Mouse (Mus musculus): ENCODE results near the gene E030018B13Rik. TPM values are rescaled to one million over a fixed set of nuclear protein-coding genes. Genes with fewer than 3 reads are reported as not detected.

The E030018B13Rik gene
- total and polyA plus RNA-seq, 3 experiments: 0.07 TPM; not detected in 2

GRCm38 (mm10) chr7:63913724-63914692, 2.6 kb upstream of the E030018B13Rik start:
- peaks cover 0 to 43% of the 10 kb centered on the region in 2 experiments; a peak in 2 of 4 replicates for H3K36me3 ChIP-seq (ENCODE audit: control insufficient read depth in 1 of 2, insufficient read depth in 2 of 2, low read length in 2 of 2)
- TF ChIP-seq JUND (IDR thresholded peaks at IDR 0.05; ENCODE audit: low read depth, low read length) (no peak), CHD1 (IDR thresholded peaks at IDR 0.05; ENCODE audit: low read depth, low read length) (no peak), TCF12 (IDR thresholded peaks at IDR 0.05; ENCODE audit: low read depth, low read length) (no peak), CHD2 (IDR thresholded peaks at IDR 0.05; ENCODE audit: low read length) (no peak), POLR2AphosphoS5 (IDR thresholded peaks at IDR 0.05; ENCODE audit: borderline replicate concordance, low read depth, low read length) (no peak), TBP (IDR thresholded peaks at IDR 0.05; ENCODE audit: low read depth, low read length) (no peak), RCOR1 (IDR thresholded peaks at IDR 0.05; ENCODE audit: low read depth, low read length) (no peak), BHLHE40 (IDR thresholded peaks at IDR 0.05; ENCODE audit: borderline replicate concordance, low read depth, low read length) (no peak), ZC3H11A (IDR thresholded peaks at IDR 0.05; ENCODE audit: low read depth, low read length) (no peak), USF2 (IDR thresholded peaks at IDR 0.05; ENCODE audit: borderline replicate concordance in 1 of 2, insufficient read depth in 1 of 2, low read depth in 1 of 2, low read length in 2 of 2) (no peak), EP300 (IDR thresholded peaks at IDR 0.05; ENCODE audit: low read depth in 1 of 2, low read length in 2 of 2) (no peak), MYB (IDR thresholded peaks at IDR 0.05; ENCODE audit: low read depth, low read length) (no peak)
- H3K79me2 ChIP-seq (ENCODE audit: control insufficient read depth, insufficient read depth, low read length, poor library complexity): peaks cover 32% of the 10 kb centered on the region
- H3K4me3 ChIP-seq (ENCODE audit: control insufficient read depth in 1 of 2, insufficient read depth in 1 of 2, low read depth in 2 of 2, low read length in 2 of 2): no peak overlapping the region
- no peaks in the 10 kb centered on the region for H3K9me3 ChIP-seq (replicated peaks; ENCODE audit: insufficient read depth, low read length)
- DNase-seq (ENCODE audit: low read depth, low spot score): no peak
- no peak overlapping the region for H3K9ac ChIP-seq (ENCODE audit: control insufficient read depth, low read depth, low read length, poor library complexity, severe bottlenecking)
- no peaks in the 10 kb centered on the region for H3K27me3 ChIP-seq (ENCODE audit: control insufficient read depth in 1 of 2, insufficient read depth in 2 of 2, low read length in 2 of 2)
- peaks cover 20 to 58% of the 10 kb centered on the region in 2 experiments for H3K4me1 ChIP-seq (ENCODE audit: control insufficient read depth in 1 of 2, insufficient read depth in 2 of 2, low read length in 2 of 2)
- no peak overlapping the region for H3K27ac ChIP-seq (ENCODE audit: control insufficient read depth, low read depth, low read length)

- peaks cover 33% of the 10 kb centered on the region for H3K79me2 ChIP-seq (ENCODE audit: control insufficient read depth, insufficient read depth, low read length, poor library complexity)
- H3K4me3 ChIP-seq (ENCODE audit: control insufficient read depth in 1 of 2, insufficient read depth in 1 of 2, low read depth in 2 of 2, low read length in 2 of 2): no peak overlapping the region
- no peaks in the 10 kb centered on the region for H3K27me3 ChIP-seq (ENCODE audit: control insufficient read depth in 1 of 2, insufficient read depth in 2 of 2, low read length in 2 of 2)
- peaks cover 20 to 57% of the 10 kb centered on the region in 2 experiments for H3K4me1 ChIP-seq (ENCODE audit: control insufficient read depth in 1 of 2, insufficient read depth in 2 of 2, low read length in 2 of 2)
- no peaks in the 10 kb centered on the region for H3K9me3 ChIP-seq (replicated peaks; ENCODE audit: insufficient read depth, low read length)
- no peak for DNase-seq (ENCODE audit: low read depth, low spot score)
- H3K27ac ChIP-seq (ENCODE audit: control insufficient read depth, low read depth, low read length): no peak overlapping the region
- peaks cover 0 to 41% of the 10 kb centered on the region in 2 experiments; a peak in 2 of 4 replicates for H3K36me3 ChIP-seq (ENCODE audit: control insufficient read depth in 1 of 2, insufficient read depth in 2 of 2, low read length in 2 of 2)
- TF ChIP-seq CHD2 (IDR thresholded peaks at IDR 0.05; ENCODE audit: low read length): no peak
- no peak for TF ChIP-seq ETS1 (IDR thresholded peaks at IDR 0.05; ENCODE audit: low read depth, low read length)
- no peak for TF ChIP-seq SMC3 (IDR thresholded peaks at IDR 0.05; ENCODE audit: low read depth, low read length)
- no peak overlapping the region for H3K9ac ChIP-seq (ENCODE audit: control insufficient read depth, low read depth, low read length, poor library complexity, severe bottlenecking)
Measured at GRCm38 (mm10) chr7:63914891-63915290, 1.8 kb upstream of the E030018B13Rik start.

Measured in MEL (cell line).